Mouse (Mus musculus): Measurements from ENCODE around the gene Kcna4.

Gene Kcna4

DNA sequence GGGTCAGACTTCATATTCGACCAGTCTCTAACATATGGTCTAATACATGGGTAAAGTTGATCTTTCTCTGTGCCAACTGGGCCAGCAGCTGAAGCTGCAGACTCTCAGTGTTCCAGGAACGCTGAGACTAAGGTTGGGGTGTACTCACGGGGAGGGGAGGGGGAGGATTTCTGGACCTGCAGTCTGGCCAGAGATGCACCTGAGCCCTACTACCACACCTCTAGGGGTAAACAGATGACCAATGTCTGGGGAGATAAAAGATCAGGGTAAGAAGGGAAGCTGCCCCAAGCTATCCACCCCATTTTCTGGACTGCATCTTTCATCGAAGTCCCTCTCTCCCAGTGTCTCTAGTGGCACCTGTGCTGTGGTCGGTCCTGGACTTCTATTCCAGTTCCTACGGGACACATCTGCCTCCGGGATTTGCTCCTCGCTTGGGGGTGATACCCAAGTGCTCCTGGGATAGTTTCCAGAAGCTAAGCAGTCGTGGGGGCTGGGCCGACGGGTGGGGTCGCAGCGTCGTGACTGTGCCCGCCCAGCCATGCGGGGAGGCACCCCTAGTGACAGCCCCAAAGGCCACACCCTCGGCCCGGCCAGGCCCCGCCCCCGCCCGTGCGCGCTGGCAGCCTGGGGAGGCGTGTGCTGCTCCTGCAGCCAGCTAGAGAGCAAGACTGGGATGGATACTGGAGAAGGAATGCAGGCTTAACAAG is at the start of gene Kcna4:
Kcna4 (plus strand) TSS at position 650 of the 707 bp plus-strand sequence.
- peak; percentile 1 for DNase-seq (ENCODE audit: low spot score)

DNA sequence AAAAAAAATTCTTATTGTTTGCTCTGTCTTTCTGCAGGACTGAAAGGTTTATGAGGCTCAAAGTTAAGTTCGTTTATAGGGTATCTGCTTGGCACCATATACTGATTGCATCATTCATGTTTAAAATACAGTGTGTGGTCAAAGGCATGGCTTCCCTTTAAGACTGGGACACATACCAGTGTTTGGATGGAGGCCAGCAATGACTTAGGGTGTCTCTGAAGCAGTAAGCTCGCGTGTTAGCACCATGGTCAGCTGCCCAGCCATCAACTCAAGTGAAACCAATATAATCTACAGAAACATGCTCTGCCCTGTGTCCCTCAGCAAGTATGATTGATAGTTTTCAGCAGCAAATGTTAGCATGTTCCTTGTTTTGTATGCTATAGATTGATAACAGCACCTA is 32.3 kb upstream of the Kcna4 start:
- no peak for DNase-seq (ENCODE audit: low spot score)

DNA sequence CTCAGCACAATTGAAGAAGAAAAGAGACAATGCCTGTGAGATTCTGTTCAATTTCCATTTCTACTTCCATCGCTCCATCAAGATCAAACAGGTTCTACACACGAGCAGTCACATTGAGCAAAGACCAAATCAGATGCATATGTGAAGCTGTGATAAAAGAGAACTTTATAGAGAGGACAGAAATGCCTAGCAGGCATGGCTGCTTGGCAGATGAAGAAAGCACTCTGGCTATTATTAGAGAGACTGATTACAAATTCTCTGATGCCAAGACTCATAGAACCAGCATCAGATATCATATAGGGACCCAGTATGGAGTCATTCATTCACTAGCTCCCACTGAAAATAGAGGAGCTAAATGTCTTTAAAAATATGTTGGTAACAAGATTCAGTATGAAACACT is 24.2 kb upstream of the Kcna4 start:
- DNase-seq (ENCODE audit: low spot score), result no peak

DNA sequence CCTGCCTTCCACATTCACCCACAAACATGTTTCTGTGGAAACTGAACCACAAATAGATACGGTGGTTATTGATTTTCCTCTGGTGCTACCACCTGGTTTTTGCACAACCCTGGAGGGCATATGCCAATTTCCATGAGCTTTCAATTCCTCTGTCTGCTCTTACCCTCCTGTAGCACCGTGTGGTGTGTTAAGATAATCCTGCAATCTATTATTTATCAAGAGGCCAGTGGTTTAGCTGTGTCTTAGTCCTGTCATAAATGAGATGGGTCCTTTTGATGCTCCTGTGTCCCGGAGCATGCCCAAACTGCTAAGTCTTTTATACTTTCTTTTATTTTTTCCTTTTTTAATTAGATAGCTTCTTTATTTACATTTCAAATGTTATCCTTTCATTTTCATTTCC is 20.4 kb upstream of the Kcna4 start:
- no peak for DNase-seq (ENCODE audit: low spot score)

DNA sequence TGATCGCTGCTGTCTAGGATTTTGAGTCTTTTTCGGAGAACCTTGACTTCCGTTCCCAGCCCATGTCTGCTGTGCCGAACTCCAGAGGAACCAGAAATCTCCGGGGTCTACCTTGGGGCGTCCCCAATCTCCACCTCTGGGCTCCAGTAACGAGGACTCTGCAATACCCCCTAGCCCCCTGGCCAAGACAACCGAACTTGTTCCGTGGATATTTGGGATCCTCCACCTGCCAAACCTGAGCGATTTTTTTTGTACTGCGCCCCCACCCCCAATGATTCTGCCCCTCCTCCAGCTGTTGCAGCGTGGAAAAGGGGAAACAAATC is 219 bp downstream of the Kcna4 start:
- DNase-seq (ENCODE audit: low spot score), result no peak

DNA sequence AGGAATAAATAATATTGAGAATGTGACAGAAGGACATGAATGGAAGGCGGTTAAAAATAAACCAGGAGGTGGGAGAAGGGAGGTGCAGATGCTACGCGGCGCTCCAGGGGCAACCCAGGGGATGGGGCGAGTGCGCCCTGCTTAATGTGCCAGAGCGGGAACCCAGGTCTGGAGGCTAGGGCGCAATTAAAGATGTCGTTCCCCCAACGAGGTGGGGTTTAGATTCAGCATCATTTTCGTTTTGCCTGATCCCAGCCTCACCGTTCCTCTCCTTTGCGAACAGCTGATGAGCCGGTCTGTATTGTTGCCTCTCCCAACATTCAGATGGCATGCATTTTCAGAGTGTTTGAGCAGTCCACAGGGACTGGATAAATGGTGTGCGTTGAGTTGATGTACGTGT is 703 bp downstream of the Kcna4 start:
- DNase-seq (ENCODE audit: low spot score), result no peak

DNA sequence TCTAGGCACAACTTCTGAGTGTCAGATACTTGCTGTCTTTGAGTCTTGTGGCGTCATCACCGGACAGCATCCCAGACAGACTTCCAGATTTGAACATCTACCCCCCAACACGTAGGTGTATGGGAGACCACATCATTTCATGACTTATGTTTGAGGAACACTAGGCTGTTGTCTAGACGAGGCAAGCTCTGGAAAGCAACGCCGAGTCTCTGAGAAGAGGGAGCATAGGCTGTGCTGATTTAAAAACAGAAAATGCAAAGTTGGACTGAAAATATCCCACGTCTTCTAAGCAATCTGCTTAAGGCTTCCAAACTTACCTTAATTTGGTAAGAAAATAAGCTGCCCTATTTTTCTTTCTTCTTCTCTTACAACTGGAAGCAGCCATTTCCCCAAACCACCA is 4.1 kb downstream of the Kcna4 start:
- DNase-seq (ENCODE audit: low spot score), result no peak

DNA sequence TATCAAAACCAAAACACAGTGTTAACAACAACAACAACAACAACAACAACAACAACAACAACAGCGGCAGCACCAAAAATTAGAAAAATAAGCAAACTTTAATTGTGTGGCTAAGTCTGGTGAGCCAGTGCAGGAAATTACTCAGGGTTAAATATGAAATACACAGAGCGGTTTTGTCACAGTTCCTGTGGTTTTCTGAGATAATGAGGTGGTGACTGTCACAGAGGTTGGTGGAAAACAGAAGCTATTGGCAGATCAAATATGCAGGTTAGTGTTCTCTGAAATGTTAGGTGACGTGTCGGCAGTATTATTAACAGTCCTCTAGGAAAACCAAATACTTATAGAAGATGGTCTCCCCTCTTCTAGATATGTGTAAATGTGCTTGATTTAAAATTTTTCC is 11.4 kb downstream of the Kcna4 start:
- no peak for DNase-seq (ENCODE audit: low spot score)

DNA sequence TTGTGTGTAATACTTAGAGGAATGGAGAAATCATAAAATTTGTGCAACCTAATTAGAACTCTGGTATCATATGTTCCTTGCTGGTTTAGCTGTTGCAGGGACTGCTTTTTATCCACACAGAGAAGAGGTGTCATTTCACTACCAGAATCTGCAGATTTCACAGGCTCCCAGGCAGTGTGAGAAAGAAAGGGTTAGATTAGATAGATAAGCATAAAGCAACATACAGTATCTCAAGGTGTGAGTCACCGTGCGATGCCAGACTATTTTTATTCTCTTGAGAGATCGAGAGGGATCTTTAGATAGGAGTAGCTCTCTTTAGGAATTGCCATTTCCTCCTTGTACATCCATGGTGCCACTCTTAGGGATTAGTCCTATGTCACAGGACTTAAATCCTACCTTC is 14.3 kb downstream of the Kcna4 start:
- no peak for DNase-seq (ENCODE audit: low spot score)

DNA sequence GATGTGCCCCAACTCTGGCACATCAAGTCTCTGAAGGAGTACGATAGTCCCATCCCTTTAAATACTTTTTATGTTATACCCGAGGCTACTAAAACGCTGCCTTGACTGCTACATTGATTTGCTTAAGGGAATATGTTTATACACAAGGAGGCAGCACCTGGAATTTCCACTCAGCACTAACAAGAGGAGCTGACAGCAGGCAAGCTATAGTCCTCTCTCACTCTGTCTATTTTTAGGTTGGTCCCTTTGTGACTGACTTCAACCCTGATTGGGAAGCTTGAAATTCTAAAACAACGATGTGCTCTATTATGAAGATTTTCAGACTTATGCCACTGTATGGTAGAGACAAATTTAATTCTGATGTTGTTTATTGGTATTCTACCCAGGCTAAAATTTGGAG is 15.6 kb downstream of the Kcna4 start:
- no peak for DNase-seq (ENCODE audit: low spot score)

DNA sequence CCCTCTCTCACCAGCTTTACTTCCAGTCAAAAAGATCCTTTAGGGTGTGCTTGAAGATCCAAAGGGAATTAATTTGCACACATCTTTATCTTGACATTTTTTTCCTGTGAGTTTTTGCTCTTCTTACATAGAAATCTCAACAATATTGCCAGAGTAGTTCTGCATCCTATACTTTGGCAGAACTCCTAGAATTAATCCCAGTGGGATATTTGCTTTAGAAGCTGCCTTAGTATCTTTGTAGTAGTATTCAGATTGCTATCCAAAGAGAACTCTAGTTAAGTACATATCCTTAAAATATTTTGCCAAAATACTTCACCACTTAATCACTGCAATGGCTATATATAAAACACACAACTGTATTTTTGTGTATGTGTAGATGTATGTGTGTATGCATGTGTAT is 28.2 kb downstream of the Kcna4 start:
- DNase-seq (ENCODE audit: low spot score), result no peak

DNA sequence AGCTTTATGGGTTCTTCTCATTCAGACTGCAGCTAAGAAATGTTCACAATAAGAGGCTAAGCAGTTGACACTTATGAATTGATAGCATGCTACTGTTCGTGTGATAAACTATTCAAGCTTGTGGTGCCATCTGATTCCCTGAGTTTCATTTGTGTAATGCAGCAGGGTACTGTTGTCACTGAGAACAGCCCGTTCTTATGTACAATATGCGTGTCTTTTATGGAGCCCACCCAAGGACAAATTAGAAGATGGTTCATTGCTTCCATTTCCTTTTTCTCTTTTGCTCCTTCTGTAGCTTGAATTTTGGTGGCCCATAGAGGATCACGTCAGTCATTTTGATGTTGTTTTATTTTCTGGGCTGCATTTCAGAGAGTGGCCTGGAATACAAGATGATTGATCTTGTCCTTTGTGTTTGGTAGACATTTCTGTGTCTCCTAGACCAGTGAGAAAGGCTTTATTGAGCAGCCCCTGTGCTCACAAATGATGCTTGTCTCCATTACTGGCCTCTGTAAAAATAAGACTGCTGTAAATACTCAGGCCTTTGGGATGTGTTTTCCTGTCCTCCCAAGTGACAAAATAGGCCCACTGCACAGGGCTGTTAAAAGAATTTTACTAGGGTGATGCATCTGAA is 31.3 kb downstream of the Kcna4 start:
- no peak for DNase-seq (ENCODE audit: low spot score)

DNA sequence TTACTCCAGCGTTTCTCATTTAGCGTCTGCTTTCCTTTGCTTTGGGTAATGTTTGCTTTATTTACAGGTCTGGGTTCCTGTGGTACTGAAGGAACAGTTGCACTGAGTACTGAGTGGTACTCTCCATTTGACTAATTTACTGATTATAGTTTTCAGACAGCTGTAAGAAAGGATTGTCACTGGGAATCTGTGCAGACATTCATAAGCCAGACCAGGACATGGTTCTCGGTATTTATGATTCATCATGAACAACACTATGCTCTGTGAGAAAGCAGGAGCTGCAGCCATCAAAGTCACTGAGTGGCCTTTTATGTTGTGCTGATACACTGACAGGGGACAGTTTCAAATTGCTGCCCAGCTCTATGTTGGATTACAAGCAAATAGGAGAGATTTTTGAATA is 33.7 kb downstream of the Kcna4 start:
- no peak for DNase-seq (ENCODE audit: low spot score)

DNA sequence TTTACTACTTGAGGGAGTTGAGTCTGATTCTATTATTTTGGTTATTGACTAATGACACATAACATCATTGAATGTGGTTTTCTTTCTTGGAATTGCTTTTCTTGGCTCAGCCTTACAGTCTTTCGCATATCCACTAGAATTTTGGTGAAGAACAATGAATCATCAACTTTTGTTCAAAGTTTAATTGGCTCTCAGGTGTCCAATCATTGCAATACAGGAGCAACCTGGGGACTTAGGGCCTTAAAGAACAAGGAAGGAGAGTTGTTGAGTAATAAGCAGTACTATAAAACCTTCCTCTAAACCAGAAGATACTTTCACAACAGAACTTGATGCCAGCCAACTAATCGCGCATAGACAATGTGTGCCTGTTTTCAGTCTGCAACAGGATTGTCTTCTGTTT is 36.8 kb downstream of the Kcna4 start:
- DNase-seq (ENCODE audit: low spot score), result no peak

DNA sequence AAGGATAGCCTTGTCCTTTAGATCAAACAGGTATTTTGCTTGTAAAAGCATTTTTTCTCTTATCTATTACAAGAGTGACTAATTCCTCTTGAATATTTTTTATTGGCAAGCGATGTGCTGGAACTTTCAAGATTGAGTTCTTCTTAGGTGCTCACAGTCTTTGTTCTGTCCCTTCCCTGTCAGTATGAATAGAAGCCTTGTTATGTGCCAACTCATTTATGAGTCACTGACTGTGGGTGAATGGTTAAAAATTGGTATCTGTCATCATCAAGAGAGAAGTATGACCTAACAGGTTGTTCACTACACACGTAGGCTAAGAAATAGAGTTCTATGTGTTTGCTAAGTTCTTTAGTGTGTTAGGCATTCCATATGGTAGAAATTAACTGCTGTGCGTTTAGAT is 50.9 kb downstream of the Kcna4 start:
- no peak for DNase-seq (ENCODE audit: low spot score)

DNA sequence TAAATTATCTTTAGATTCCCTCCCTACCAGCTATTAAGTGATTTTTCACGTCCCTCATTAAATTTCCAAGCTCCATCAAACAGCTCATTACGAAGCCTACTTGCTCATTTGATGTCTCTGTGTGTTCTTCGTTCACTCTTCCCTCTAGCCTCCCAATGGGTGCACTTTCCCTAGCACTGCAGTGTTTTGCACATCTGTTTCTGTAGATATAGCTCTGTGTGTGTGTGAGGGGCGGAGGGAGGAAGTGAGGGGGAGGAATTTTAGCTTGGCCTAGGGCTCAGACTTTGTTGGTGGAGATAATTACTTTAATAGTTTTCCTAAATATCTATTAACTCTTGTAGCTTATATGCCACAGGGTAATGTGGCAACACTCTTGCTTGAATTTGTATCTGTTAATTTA is 54.4 kb downstream of the Kcna4 start:
- no peak for DNase-seq (ENCODE audit: low spot score)

DNA sequence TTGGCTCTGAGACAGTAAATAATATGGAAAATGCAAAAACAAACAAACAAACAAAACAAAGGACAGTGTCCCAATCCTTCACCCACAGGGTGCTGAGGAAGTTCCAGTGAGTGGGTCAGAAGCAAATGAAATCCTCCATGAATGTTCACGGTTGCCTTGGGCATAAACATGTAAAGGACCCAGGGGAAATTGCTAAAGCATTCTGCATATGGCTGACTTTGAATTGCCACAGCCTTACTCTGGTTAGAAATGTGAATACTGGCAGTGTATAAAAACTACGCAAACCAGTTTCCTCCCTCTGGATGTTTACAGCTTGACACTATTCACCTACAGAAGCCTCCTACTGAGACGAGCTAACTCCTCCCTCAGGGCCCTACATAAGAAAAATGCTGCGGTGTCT is 54.9 kb downstream of the Kcna4 start:
- DNase-seq (ENCODE audit: low spot score), result no peak
